Mouse (Mus musculus) MEL (cell line): Measurements from ENCODE around the gene Tex261. TPM values are rescaled to one million over a fixed set of nuclear protein-coding genes. Genes with fewer than 3 reads are reported as not detected.
A peak's percentile ranks its signal among the peaks of the same experiment; 100 is the strongest.

Experiments used
- DNase-seq: peaks from one replicate; pipeline ENCODE4 v3.0.0; 2011; ENCODE audit warnings: low read depth, low spot score
- H3K27ac ChIP-seq: 2 replicates; pipeline ENCODE4 v1.5.1; 2012; ENCODE audit warnings: low read depth, mild to moderate bottlenecking, control low read depth, low read length, moderate library complexity; ENCODE audit not compliant: control insufficient read depth
- H3K27me3 ChIP-seq, 2 experiments: fragments of 150-350 bp in 1 of 2; sonication (generic) in 1 of 2; 2 replicates each; pipeline ENCODE4 v1.6.1; 2012; ENCODE audit warnings: low read length in 2 of 2, mild to moderate bottlenecking in 2 of 2, improper control_type of control experiment in 1 of 2, moderate library complexity in 1 of 2; ENCODE audit not compliant: insufficient read depth in 2 of 2, control insufficient read depth in 1 of 2
- H3K36me3 ChIP-seq, 2 experiments: 2 replicates each; pipeline ENCODE4 v1.6.1; 2012 to 2014; ENCODE audit warnings: low read length in 2 of 2, improper control_type of control experiment in 1 of 2, inconsistent platforms in 1 of 2, mild to moderate bottlenecking in 1 of 2; ENCODE audit not compliant: insufficient read depth in 2 of 2, control insufficient read depth in 1 of 2
- H3K4me1 ChIP-seq, 2 experiments: fragments of 150-350 bp in 1 of 2; sonication (generic) in 1 of 2; 2 replicates each; pipeline ENCODE4 v1.6.1; 2012; ENCODE audit warnings: low read length in 2 of 2, improper control_type of control experiment in 1 of 2, mild to moderate bottlenecking in 1 of 2; ENCODE audit not compliant: insufficient read depth in 2 of 2, control insufficient read depth in 1 of 2
- H3K4me3 ChIP-seq, 2 experiments: fragments of 150-350 bp in 1 of 2; sonication (generic) in 1 of 2; 2 replicates each; pipeline ENCODE4 v1.5.1; 2012; ENCODE audit warnings: low read depth in 2 of 2, low read length in 2 of 2, mild to moderate bottlenecking in 2 of 2, moderate library complexity in 2 of 2, control low read depth in 1 of 2, improper control_type of control experiment in 1 of 2; ENCODE audit not compliant: control insufficient read depth in 1 of 2, insufficient read depth in 1 of 2
- H3K79me2 ChIP-seq: 2 replicates; pipeline ENCODE4 v1.6.1; 2012; ENCODE audit warnings: mild to moderate bottlenecking, low read length, moderate library complexity; ENCODE audit not compliant: control insufficient read depth, poor library complexity, insufficient read depth
- H3K9ac ChIP-seq: 2 replicates; pipeline ENCODE4 v1.6.1; 2012; ENCODE audit warnings: low read depth, mild to moderate bottlenecking, control low read depth, low read length, moderate library complexity; ENCODE audit not compliant: control insufficient read depth, poor library complexity, severe bottlenecking
- H3K9me3 ChIP-seq: fragments of 150-350 bp; sonication (generic); replicated peaks from 2 replicates; pipeline ENCODE4 v1.6.1; 2012; ENCODE audit warnings: mild to moderate bottlenecking, low read length, improper control_type of control experiment, moderate library complexity; ENCODE audit not compliant: insufficient read depth
- BHLHE40 ChIP-seq: IDR thresholded peaks from 2 replicates; pipeline ENCODE4 v1.6.1; 2012; ENCODE audit warnings: low read depth, mild to moderate bottlenecking, inconsistent platforms, low read length, improper control_type of control experiment, borderline replicate concordance
- CHD2 ChIP-seq: IDR thresholded peaks from 2 replicates; pipeline ENCODE4 v1.6.1; 2011; ENCODE audit warnings: low read length, improper control_type of control experiment
- E2F4 ChIP-seq: IDR thresholded peaks from 2 replicates; pipeline ENCODE4 v1.6.1; 2011; ENCODE audit warnings: low read depth, low read length, improper control_type of control experiment, borderline replicate concordance
- ELF1 ChIP-seq: IDR thresholded peaks from 2 replicates; pipeline ENCODE4 v1.6.1; 2014; ENCODE audit warnings: low read depth, mild to moderate bottlenecking, inconsistent platforms, low read length, improper control_type of control experiment, moderate library complexity
- EP300 ChIP-seq, 2 experiments: IDR thresholded peaks; 2 replicates each; pipeline ENCODE4 v1.6.1; 2011; ENCODE audit warnings: improper control_type of control experiment in 2 of 2, low read length in 2 of 2, low read depth in 1 of 2, mild to moderate bottlenecking in 1 of 2
- ETS1 ChIP-seq: IDR thresholded peaks from 2 replicates; pipeline ENCODE4 v1.6.1; 2012; ENCODE audit warnings: low read depth, mild to moderate bottlenecking, inconsistent platforms, low read length, improper control_type of control experiment, moderate library complexity
- GATA1 ChIP-seq: IDR thresholded peaks from 2 replicates; pipeline ENCODE4 v1.6.1; 2011; ENCODE audit warnings: low read depth, low read length, improper control_type of control experiment
- HCFC1 ChIP-seq: IDR thresholded peaks from 2 replicates; pipeline ENCODE4 v1.6.1; 2012; ENCODE audit warnings: low read depth, mild to moderate bottlenecking, inconsistent platforms, low read length, improper control_type of control experiment, moderate library complexity
- JUND ChIP-seq: IDR thresholded peaks from 2 replicates; pipeline ENCODE4 v1.6.1; 2011; ENCODE audit warnings: low read depth, mild to moderate bottlenecking, improper control_type of control experiment, low read length
- KAT2A ChIP-seq: conservative IDR thresholded peaks from 2 replicates; pipeline ENCODE4 v1.6.1; 2012; ENCODE audit warnings: low read depth, low read length, improper control_type of control experiment, inconsistent platforms
- MAFK ChIP-seq: IDR thresholded peaks from 2 replicates; pipeline ENCODE4 v1.6.1; 2011; ENCODE audit warnings: low read depth, mild to moderate bottlenecking, low read length, improper control_type of control experiment, borderline replicate concordance
- MAZ ChIP-seq: IDR thresholded peaks from 2 replicates; pipeline ENCODE4 v1.6.1; 2012; ENCODE audit warnings: low read depth, mild to moderate bottlenecking, inconsistent platforms, low read length, improper control_type of control experiment
- MYC ChIP-seq: IDR thresholded peaks from 2 replicates; pipeline ENCODE4 v1.6.1; 2011; ENCODE audit warnings: low read depth, mild to moderate bottlenecking, low read length, improper control_type of control experiment, moderate library complexity
- NRF1 ChIP-seq: IDR thresholded peaks from 2 replicates; pipeline ENCODE4 v1.6.1; 2014; ENCODE audit warnings: low read depth, mild to moderate bottlenecking, inconsistent platforms, low read length, improper control_type of control experiment, moderate library complexity; ENCODE audit not compliant: poor library complexity, insufficient read depth, severe bottlenecking
- POLR2A ChIP-seq, 2 experiments: IDR thresholded peaks; 2 replicates each; pipeline ENCODE4 v1.6.1; 2011 to 2012; ENCODE audit warnings: low read length in 2 of 2, mild to moderate bottlenecking in 2 of 2, control low read depth in 1 of 2, improper control_type of control experiment in 1 of 2, low read depth in 1 of 2, moderate library complexity in 1 of 2; ENCODE audit not compliant: control insufficient read depth in 1 of 2, insufficient read depth in 1 of 2, poor library complexity in 1 of 2
- POLR2AphosphoS2 ChIP-seq: IDR thresholded peaks from 2 replicates; pipeline ENCODE4 v1.6.1; 2011; ENCODE audit warnings: low read length, improper control_type of control experiment
- POLR2AphosphoS5 ChIP-seq: IDR thresholded peaks from 2 replicates; pipeline ENCODE4 v1.6.1; 2012; ENCODE audit warnings: low read depth, borderline replicate concordance, mild to moderate bottlenecking, inconsistent platforms, low read length, moderate library complexity, mixed read lengths
- RCOR1 ChIP-seq: IDR thresholded peaks from 2 replicates; pipeline ENCODE4 v1.6.1; 2012; ENCODE audit warnings: low read depth, mild to moderate bottlenecking, inconsistent platforms, low read length, improper control_type of control experiment
- TBP ChIP-seq: IDR thresholded peaks from 2 replicates; pipeline ENCODE4 v1.8.0; 2011; ENCODE audit warnings: low read depth, low read length, improper control_type of control experiment
- TCF12 ChIP-seq: IDR thresholded peaks from 2 replicates; pipeline ENCODE4 v1.6.1; 2014; ENCODE audit warnings: low read depth, mild to moderate bottlenecking, inconsistent platforms, low read length, improper control_type of control experiment, moderate library complexity
- UBTF ChIP-seq: IDR thresholded peaks from 2 replicates; pipeline ENCODE4 v1.6.1; 2012; ENCODE audit warnings: low read depth, mild to moderate bottlenecking, inconsistent platforms, low read length, improper control_type of control experiment, moderate library complexity, borderline replicate concordance; ENCODE audit not compliant: insufficient read depth
- USF2 ChIP-seq, 2 experiments: IDR thresholded peaks; 2 replicates each; pipeline ENCODE4 v1.6.1; 2011 to 2012; ENCODE audit warnings: improper control_type of control experiment in 2 of 2, low read length in 2 of 2, borderline replicate concordance in 1 of 2, inconsistent platforms in 1 of 2, low read depth in 1 of 2, mild to moderate bottlenecking in 1 of 2; ENCODE audit not compliant: insufficient read depth in 1 of 2
- ZC3H11A ChIP-seq: IDR thresholded peaks from 2 replicates; pipeline ENCODE4 v1.6.1; 2012; ENCODE audit warnings: low read depth, mild to moderate bottlenecking, inconsistent platforms, low read length, improper control_type of control experiment
- ZMIZ1 ChIP-seq: IDR thresholded peaks from 2 replicates; pipeline ENCODE4 v1.6.1; 2012; ENCODE audit warnings: low read depth, mild to moderate bottlenecking, inconsistent platforms, low read length, improper control_type of control experiment, moderate library complexity
- ZNF384 ChIP-seq: IDR thresholded peaks from 2 replicates; pipeline ENCODE4 v1.6.1; 2012; ENCODE audit warnings: low read depth, mild to moderate bottlenecking, inconsistent platforms, low read length, improper control_type of control experiment
- polyA plus RNA-seq, 2 experiments: library from polyadenylated mRNA; stranded (reverse) in 1 of 2; unstranded in 1 of 2; fragments of >175 nt in 1 of 2; fragments of >200 nt in 1 of 2; gene quantifications; 2 replicates each; pipeline versions ENCODE4 v1.2.1 to v1.2.4; 2012; ENCODE audit warnings: low replicate concordance in 2 of 2, low read depth in 1 of 2; ENCODE audit not compliant: insufficient read length in 2 of 2, insufficient read depth in 1 of 2, missing spikeins in 1 of 2
- total RNA-seq: library from RNA; depleted of rRNA; stranded (reverse); fragments of 300-350 nt; gene quantifications from 2 replicates; pipeline ENCODE4 v1.2.3, GENCODE M21; 2012

Tex261 gene
- total and polyA plus RNA-seq, 3 experiments = 56.2 to 104 TPM; not detected in 1

- peak; percentile 83; the same call in 1 of the 2 replicates for TF ChIP-seq E2F4
- peak; percentile 97 for TF ChIP-seq ELF1
- no peak for TF ChIP-seq POLR2AphosphoS5
Measured at GRCm38 (mm10) chr6:83794760-83795296, 19.2 kb upstream of the Tex261 start, which contains the start of gene Nagk (continued).

- no peak overlapping the region; the same call in 1 of the 2 replicates for H3K9ac ChIP-seq
- TF ChIP-seq JUND = no peak
- no peak for TF ChIP-seq ZMIZ1
- TF ChIP-seq ELF1 = no peak
- TF ChIP-seq TCF12 = peak; percentile 55
- no peak for TF ChIP-seq CHD2
- no peak for TF ChIP-seq MYC
- TF ChIP-seq NRF1 = no peak
- no peak for TF ChIP-seq USF2 (IDR thresholded peaks at IDR 0.05; ENCODE audit: borderline replicate concordance in 1 of 2, insufficient read depth in 1 of 2, low read depth in 1 of 2, low read length in 2 of 2)
- no peak for TF ChIP-seq KAT2A
- TF ChIP-seq E2F4 = no peak
- no peak for TF ChIP-seq POLR2AphosphoS2
- no peak for TF ChIP-seq ZC3H11A
- peak; percentile 60 for TF ChIP-seq RCOR1
- peak; percentile 73 for TF ChIP-seq ETS1
- no peak for TF ChIP-seq UBTF
- TF ChIP-seq BHLHE40 = no peak
- 0 out of 2 replicates have a peak, but pooled peaks have one; percentile 45 for TF ChIP-seq MAZ
- peak; percentile 42 to 72; a peak in 3 of 4 replicates for TF ChIP-seq EP300 (IDR thresholded peaks at IDR 0.05; ENCODE audit: low read depth in 1 of 2, low read length in 2 of 2)
- TF ChIP-seq POLR2A (IDR thresholded peaks at IDR 0.05; ENCODE audit: control insufficient read depth in 1 of 2, insufficient read depth in 1 of 2, low read depth in 1 of 2, low read length in 2 of 2, poor library complexity in 1 of 2) = no peak
- TF ChIP-seq GATA1 = peak; percentile 84
- no peak for TF ChIP-seq MAFK
- no peak for TF ChIP-seq HCFC1
- TF ChIP-seq TBP = no peak
- no peak for TF ChIP-seq ZNF384
- TF ChIP-seq POLR2AphosphoS5 = no peak
- TF ChIP-seq, all 39 proteins: peak for 6
- H3K27ac ChIP-seq = peak overlapping the region; percentile 30; the same call in 1 of the 2 replicates
- peak; percentile 59 for DNase-seq
- no peak overlapping the region; a peak in 1 of 4 replicates for H3K4me3 ChIP-seq
- H3K27me3 ChIP-seq = peaks cover 0 to 5% of the 10 kb centered on the region in 2 experiments; a peak in 1 of 4 replicates
- no peaks in the 10 kb centered on the region for H3K9me3 ChIP-seq
- H3K36me3 ChIP-seq = peaks cover 0 to 20% of the 10 kb centered on the region in 2 experiments; a peak in 2 of 4 replicates
- no peaks in the 10 kb centered on the region; the same call in 1 of the 2 replicates for H3K79me2 ChIP-seq
- peaks cover 6 to 24% of the 10 kb centered on the region in 2 experiments for H3K4me1 ChIP-seq
Measured at GRCm38 (mm10) chr6:83791251-83791890, 15.8 kb upstream of the Tex261 start.
